Mouse (Mus musculus) testis, adult 2 months (tissue): ENCODE data around the gene Hist1h4h.

Experiments
- CTCF ChIP-seq: fragments of 200-500 bp; IDR thresholded peaks from 2 replicates; pipeline ENCODE4 v1.5.1; 2012; ENCODE audit warnings: low read depth, mild to moderate bottlenecking, inconsistent platforms, low read length, moderate library complexity; ENCODE audit not compliant: control insufficient read depth, insufficient read depth, insufficient replicate concordance
- POLR2A ChIP-seq: fragments of 200-500 bp; IDR thresholded peaks from 2 replicates; pipeline ENCODE4 v1.6.1; 2012; ENCODE audit warnings: low read depth, mild to moderate bottlenecking, inconsistent platforms, low read length, moderate library complexity; ENCODE audit not compliant: control insufficient read depth

GRCm38 (mm10) chr13:23490863-23491262, 40.0 kb upstream of the Hist1h4h start:
- no peak for TF ChIP-seq POLR2A
- no peak for TF ChIP-seq CTCF
